Mouse (Mus musculus) heart, postnatal 0 days (tissue): Measurements from ENCODE around the gene Nrxn3.

Experiments
- CTCF ChIP-seq: IDR thresholded peaks from 2 replicates; pipeline ENCODE4 v1.5.1; 2016; ENCODE audit warnings: antibody characterized with exemption, control low read depth, low read depth
- EP300 ChIP-seq: IDR thresholded peaks from 2 replicates; pipeline ENCODE4 v1.6.1; 2016; ENCODE audit warnings: antibody characterized with exemption, low read depth

DNA sequence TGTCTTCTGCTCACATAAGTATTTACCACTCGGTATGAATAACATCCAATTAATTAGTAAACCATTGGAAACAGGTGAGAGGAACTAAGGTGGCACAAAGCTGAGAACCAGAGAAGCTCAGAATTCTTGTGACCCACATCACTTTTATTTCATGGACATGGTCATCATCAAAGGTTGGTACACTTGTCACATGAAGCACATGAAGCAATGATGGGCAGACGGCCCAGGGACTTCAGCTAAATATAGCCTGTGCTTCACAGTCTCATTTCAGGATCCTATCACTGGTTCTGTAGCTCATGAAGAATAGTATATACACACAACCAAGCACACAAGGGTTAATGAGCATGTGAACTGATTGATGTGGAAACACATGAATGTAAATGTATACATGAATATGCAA lies 747.5 kb downstream of the Nrxn3 start:
- TF ChIP-seq CTCF: no peak
- no peak for TF ChIP-seq EP300
